Mouse (Mus musculus) lung, embryonic 14.5 days (tissue): ENCODE results near the gene Aamp. TPM values are rescaled to one million over a fixed set of nuclear protein-coding genes. Genes with fewer than 3 reads are reported as not detected.

ENCODE experiments used
- ATAC-seq: fragments of 200-750 bp; cut with Nextera tagmentation; 2 replicates; pipeline ENCODE4 v1.8.0; 2017; ENCODE audit warnings: mild to moderate bottlenecking, moderate TSS enrichment, moderate library complexity; ENCODE audit not compliant: insufficient read depth
- DNase-seq: peaks from one replicate; pipeline ENCODE4 v3.0.0-alpha.2; 2015
- H3K27ac ChIP-seq: fragments of 300-500 bp; sonication (generic); 2 replicates; pipeline ENCODE4 v1.5.1; 2014; ENCODE audit warnings: low read depth, mild to moderate bottlenecking, moderate library complexity
- H3K27me3 ChIP-seq: fragments of 300-500 bp; sonication (generic); 2 replicates; pipeline ENCODE4 v1.6.1; 2014; ENCODE audit warnings: low read length, control low read depth; ENCODE audit not compliant: insufficient read depth
- H3K36me3 ChIP-seq: fragments of 300-500 bp; sonication (generic); 2 replicates; pipeline ENCODE4 v1.6.1; 2014; ENCODE audit warnings: control low read depth; ENCODE audit not compliant: insufficient read depth
- H3K4me1 ChIP-seq: fragments of 300-500 bp; sonication (generic); 2 replicates; pipeline ENCODE4 v1.6.1; 2014; ENCODE audit warnings: antibody characterized with exemption, control low read depth; ENCODE audit not compliant: insufficient read depth
- H3K4me2 ChIP-seq: fragments of 300-500 bp; sonication (generic); 2 replicates; pipeline ENCODE4 v1.6.1; 2014; ENCODE audit warnings: mild to moderate bottlenecking
- H3K4me3 ChIP-seq: fragments of 300-500 bp; sonication (generic); 2 replicates; pipeline ENCODE4 v1.5.1; 2014; ENCODE audit warnings: low read depth, low read length
- H3K9ac ChIP-seq: fragments of 300-500 bp; sonication (generic); 2 replicates; pipeline ENCODE4 v1.6.1; 2014
- H3K9me3 ChIP-seq: fragments of 300-500 bp; sonication (generic); 2 replicates; pipeline ENCODE4 v1.6.1; 2016; ENCODE audit warnings: low read depth, low read length, control low read depth
- CTCF ChIP-seq: IDR thresholded peaks from 2 replicates; pipeline ENCODE4 v1.5.1; 2016; ENCODE audit warnings: antibody characterized with exemption, low read depth
- WGBS: fragments of 180-500 bp; shearing (Covaris S2); extraction: QIAGEN DNeasy Blood & Tissue Kit; methylation state at CpG from one replicate; pipeline ENCODE4 v1.1.7; 2014; 5-methylcytosine and 5-hydroxymethylcytosine counted together
- polyA plus RNA-seq: library from polyadenylated mRNA; unstranded; fragments of >200 nt; fragmentation: Nextera tagmentation; extraction: Ambion mirVana; gene quantifications from 2 replicates; pipeline ENCODE4 v1.2.1, GENCODE M21; 2014

The Aamp gene
- polyA plus RNA-seq, 1 experiment from 2014 or later: 233 TPM

- peak; percentile 19; the same call in 1 of the 2 replicates for TF ChIP-seq CTCF
- H3K9me3 ChIP-seq: no peaks in the 10 kb centered on the region
- ATAC-seq (no peak), DNase-seq (no peak)
- peaks cover 42% of the 10 kb centered on the region for H3K36me3 ChIP-seq
- H3K27ac ChIP-seq: peak overlapping the region; percentile 97
- WGBS: 87% methylated on average over 6 of the region's 6 CpGs
- H3K4me1 ChIP-seq: peaks cover 40% of the 10 kb centered on the region
- H3K9ac ChIP-seq: peak overlapping the region; percentile 48
- peak overlapping the region; percentile 58 for H3K4me2 ChIP-seq
- peak overlapping the region; percentile 17; the same call in 1 of the 2 replicates for H3K4me3 ChIP-seq
- no peaks in the 10 kb centered on the region for H3K27me3 ChIP-seq
Measured at GRCm38 (mm10) chr1:74294733-74295455, 10.4 kb upstream of the Aamp start.

GRCm38 (mm10) chr1:74294090-74294643 is 9.6 kb upstream of the Aamp start:
- Histone ChIP-seq H3K4me1 (peaks cover 40% of the 10 kb centered on the region), H3K27me3 (no peaks in the 10 kb centered on the region), H3K4me3 (no peak overlapping the region), H3K36me3 (peaks cover 49% of the 10 kb centered on the region), H3K9me3 (no peaks in the 10 kb centered on the region), H3K4me2 (no peak overlapping the region), H3K27ac (peak overlapping the region; percentile 84), H3K9ac (no peak overlapping the region)
- no peak for ATAC-seq
- no peak for TF ChIP-seq CTCF
- DNase-seq: no peak
- 82% methylated on average over 3 of the region's 3 CpGs for WGBS

- DNase-seq (peak; percentile 91), ATAC-seq (peak; percentile 38)
- 70% methylated on average over 8 of the region's 8 CpGs for WGBS
- no peak overlapping the region for H3K4me2 ChIP-seq
- peak overlapping the region; percentile 84 for H3K27ac ChIP-seq
- no peaks in the 10 kb centered on the region for H3K9me3 ChIP-seq
- peaks cover 56% of the 10 kb centered on the region for H3K36me3 ChIP-seq
- H3K27me3 ChIP-seq: no peaks in the 10 kb centered on the region
- H3K4me1 ChIP-seq: peaks cover 40% of the 10 kb centered on the region
- H3K4me3 ChIP-seq: no peak overlapping the region
- no peak overlapping the region for H3K9ac ChIP-seq
- no peak for TF ChIP-seq CTCF
Measured at GRCm38 (mm10) chr1:74293306-74293960, 8.9 kb upstream of the Aamp start.

GRCm38 (mm10) chr1:74292331-74293020 is 7.9 kb upstream of the Aamp start:
- H3K4me3 ChIP-seq: no peak overlapping the region
- H3K27me3 ChIP-seq: no peaks in the 10 kb centered on the region
- H3K27ac ChIP-seq: peak overlapping the region; percentile 84
- WGBS: 83% methylated on average over 11 of the region's 11 CpGs
- no peak for ATAC-seq
- H3K4me2 ChIP-seq: no peak overlapping the region
- H3K9ac ChIP-seq: no peak overlapping the region
- H3K4me1 ChIP-seq: peaks cover 35% of the 10 kb centered on the region
- peaks cover 59% of the 10 kb centered on the region for H3K36me3 ChIP-seq
- no peaks in the 10 kb centered on the region for H3K9me3 ChIP-seq
- TF ChIP-seq CTCF: no peak
- DNase-seq: no peak

- 86% methylated on average over 5 of the region's 5 CpGs for WGBS
- Histone ChIP-seq H3K27me3 (no peaks in the 10 kb centered on the region), H3K36me3 (peaks cover 66% of the 10 kb centered on the region), H3K4me1 (peaks cover 15% of the 10 kb centered on the region), H3K27ac (no peak overlapping the region; the same call in 1 of the 2 replicates), H3K4me2 (no peak overlapping the region), H3K9me3 (no peaks in the 10 kb centered on the region), H3K4me3 (no peak overlapping the region), H3K9ac (no peak overlapping the region)
- DNase-seq (peak; percentile 53), ATAC-seq (no peak)
- TF ChIP-seq CTCF: no peak
Measured at GRCm38 (mm10) chr1:74290141-74290540, 5.6 kb upstream of the Aamp start.

- Histone ChIP-seq H3K4me2 (no peak overlapping the region), H3K27ac (no peak overlapping the region; the same call in 1 of the 2 replicates), H3K36me3 (peaks cover 66% of the 10 kb centered on the region), H3K4me1 (peaks cover 11% of the 10 kb centered on the region), H3K9me3 (no peaks in the 10 kb centered on the region), H3K27me3 (no peaks in the 10 kb centered on the region), H3K9ac (no peak overlapping the region), H3K4me3 (no peak overlapping the region)
- no peak for ATAC-seq
- 76% methylated on average over 2 of the region's 2 CpGs for WGBS
- no peak for DNase-seq
- no peak for TF ChIP-seq CTCF
Measured at GRCm38 (mm10) chr1:74289740-74290139, 5.2 kb upstream of the Aamp start.
